Mouse (Mus musculus): ENCODE data around the gene Ajuba. TPM values are rescaled to one million over a fixed set of nuclear protein-coding genes. Genes with fewer than 3 reads are reported as not detected.
A peak's percentile ranks its signal among the peaks of the same experiment; 100 is the strongest.

The Ajuba gene
- total and polyA plus RNA-seq, 3 experiments: 0.08 TPM; not detected in 1

- no peak; the same call in 1 of the 2 replicates for TF ChIP-seq CHD1 (IDR thresholded peaks at IDR 0.05; ENCODE audit: low read depth, low read length)
- TF ChIP-seq CTCF (IDR thresholded peaks at IDR 0.05 in 2 of 3, conservative IDR thresholded peaks at IDR 0.05 in 1 of 3; ENCODE audit: control insufficient read depth in 1 of 3, insufficient read depth in 1 of 3, low read depth in 2 of 3, low read length in 3 of 3, poor library complexity in 1 of 3, severe bottlenecking in 1 of 3): peak; percentile 25 to 70 (median 53); a peak in 5 of 6 replicates
- peak; percentile 96; the same call in 1 of the 2 replicates for TF ChIP-seq E2F4 (IDR thresholded peaks at IDR 0.05; ENCODE audit: borderline replicate concordance, low read depth, low read length)
- no peak for TF ChIP-seq TAL1 (IDR thresholded peaks at IDR 0.05; ENCODE audit: low read length)
- TF ChIP-seq CHD2 (IDR thresholded peaks at IDR 0.05; ENCODE audit: low read length): peak; percentile 56
- no peak for TF ChIP-seq ZC3H11A (IDR thresholded peaks at IDR 0.05; ENCODE audit: low read depth, low read length)
- 0 out of 2 replicates have a peak, but pooled peaks have one; percentile 69 for TF ChIP-seq TBP (IDR thresholded peaks at IDR 0.05; ENCODE audit: low read depth, low read length)
- no peak for TF ChIP-seq MEF2A (IDR thresholded peaks at IDR 0.05; ENCODE audit: extremely low read depth, insufficient replicate concordance, low read depth, low read length, poor library complexity, severe bottlenecking)
- TF ChIP-seq SIN3A (IDR thresholded peaks at IDR 0.05; ENCODE audit: low read length): peak; percentile 63; the same call in 1 of the 2 replicates
- no peak for TF ChIP-seq ZNF384 (IDR thresholded peaks at IDR 0.05; ENCODE audit: low read depth, low read length)
- peak; percentile 54 for TF ChIP-seq MAZ (IDR thresholded peaks at IDR 0.05; ENCODE audit: low read depth, low read length)
- TF ChIP-seq ELF1 (IDR thresholded peaks at IDR 0.05; ENCODE audit: low read depth, low read length): peak; percentile 86
- TF ChIP-seq POLR2AphosphoS5 (IDR thresholded peaks at IDR 0.05; ENCODE audit: borderline replicate concordance, low read depth, low read length): no peak; the same call in 1 of the 2 replicates
- TF ChIP-seq MAX (IDR thresholded peaks at IDR 0.05; ENCODE audit: low read length): peak; percentile 75
- TF ChIP-seq ETS1 (IDR thresholded peaks at IDR 0.05; ENCODE audit: low read depth, low read length): peak; percentile 43
- TF ChIP-seq MAFK (IDR thresholded peaks at IDR 0.05; ENCODE audit: borderline replicate concordance, low read depth, low read length): no peak
- peak; percentile 93 for TF ChIP-seq NELFE (IDR thresholded peaks at IDR 0.05; ENCODE audit: low read depth, low read length)
Measured at GRCm38 (mm10) chr14:54553975-54554769, 23.2 kb downstream of the Ajuba start, which contains the start of gene Haus4 (continued).

GRCm38 (mm10) chr14:54553454-54553974 lies 23.8 kb downstream of the Ajuba start:
- peaks cover 0 to 1% of the 10 kb centered on the region in 2 experiments; a peak in 1 of 4 replicates for H3K27me3 ChIP-seq (ENCODE audit: control insufficient read depth in 1 of 2, insufficient read depth in 2 of 2, low read length in 2 of 2)
- peaks cover 3 to 4% of the 10 kb centered on the region in 2 experiments; a peak in 2 of 4 replicates for H3K36me3 ChIP-seq (ENCODE audit: control insufficient read depth in 1 of 2, insufficient read depth in 2 of 2, low read length in 2 of 2)
- TF ChIP-seq ETS1 (IDR thresholded peaks at IDR 0.05; ENCODE audit: low read depth, low read length) (peak; percentile 81), POLR2A (IDR thresholded peaks at IDR 0.05; ENCODE audit: control insufficient read depth in 1 of 2, insufficient read depth in 1 of 2, low read depth in 1 of 2, low read length in 2 of 2, poor library complexity in 1 of 2) (no peak), SIN3A (IDR thresholded peaks at IDR 0.05; ENCODE audit: low read length) (peak; percentile 72), TCF12 (IDR thresholded peaks at IDR 0.05; ENCODE audit: low read depth, low read length) (peak; percentile 57; the same call in 1 of the 2 replicates), ELF1 (IDR thresholded peaks at IDR 0.05; ENCODE audit: low read depth, low read length) (no peak), MYC (IDR thresholded peaks at IDR 0.05; ENCODE audit: low read depth, low read length) (peak; percentile 78; the same call in 1 of the 2 replicates), MXI1 (IDR thresholded peaks at IDR 0.05; ENCODE audit: low read depth, low read length) (peak; percentile 84), GATA1 (IDR thresholded peaks at IDR 0.05; ENCODE audit: low read depth, low read length) (peak; percentile 60; the same call in 1 of the 2 replicates), CHD2 (IDR thresholded peaks at IDR 0.05; ENCODE audit: low read length) (no peak), RAD21 (IDR thresholded peaks at IDR 0.05; ENCODE audit: low read depth, low read length) (no peak), EP300 (IDR thresholded peaks at IDR 0.05; ENCODE audit: low read depth in 1 of 2, low read length in 2 of 2) (peak; percentile 32 to 50; a peak in 3 of 4 replicates), CHD1 (IDR thresholded peaks at IDR 0.05; ENCODE audit: low read depth, low read length) (no peak), ZKSCAN1 (IDR thresholded peaks at IDR 0.05; ENCODE audit: low read depth, low read length) (no peak), USF1 (IDR thresholded peaks at IDR 0.05; ENCODE audit: low read depth, low read length) (no peak), HCFC1 (IDR thresholded peaks at IDR 0.05; ENCODE audit: low read depth, low read length) (no peak), MAFK (IDR thresholded peaks at IDR 0.05; ENCODE audit: borderline replicate concordance, low read depth, low read length) (no peak), RCOR1 (IDR thresholded peaks at IDR 0.05; ENCODE audit: low read depth, low read length) (0 out of 2 replicates have a peak, but pooled peaks have one; percentile 8), JUND (IDR thresholded peaks at IDR 0.05; ENCODE audit: low read depth, low read length) (no peak), TAL1 (IDR thresholded peaks at IDR 0.05; ENCODE audit: low read length) (peak; percentile 76)
- peaks cover 4% of the 10 kb centered on the region; the same call in 1 of the 2 replicates for H3K79me2 ChIP-seq (ENCODE audit: control insufficient read depth, insufficient read depth, low read length, poor library complexity)
- H3K27ac ChIP-seq (ENCODE audit: control insufficient read depth, low read depth, low read length): peak overlapping the region; percentile 91
- no peaks in the 10 kb centered on the region for H3K9me3 ChIP-seq (replicated peaks; ENCODE audit: insufficient read depth, low read length)
- H3K9ac ChIP-seq (ENCODE audit: control insufficient read depth, low read depth, low read length, poor library complexity, severe bottlenecking): peak overlapping the region; percentile 83
- H3K4me1 ChIP-seq (ENCODE audit: control insufficient read depth in 1 of 2, insufficient read depth in 2 of 2, low read length in 2 of 2): peaks cover 3 to 6% of the 10 kb centered on the region in 2 experiments; a peak in 2 of 4 replicates
- peak; percentile 86 for DNase-seq (ENCODE audit: low read depth, low spot score)
- H3K4me3 ChIP-seq (ENCODE audit: control insufficient read depth in 1 of 2, insufficient read depth in 1 of 2, low read depth in 2 of 2, low read length in 2 of 2): peak overlapping the region; percentile 64 to 85
